Mouse (Mus musculus) erythroblast, embryonic 14.5 days (primary cell): ENCODE results near the gene Ccdc106.

Source experiments
- GATA1 ChIP-seq: IDR thresholded peaks from 2 replicates; pipeline ENCODE4 v1.6.1; 2012; ENCODE audit warnings: low read length, inconsistent platforms, mixed read lengths
- TAL1 ChIP-seq: IDR thresholded peaks from 3 replicates; pipeline ENCODE4 v1.6.1; 2012; ENCODE audit warnings: low read length, inconsistent platforms, mixed read lengths

GRCm38 (mm10) chr7:4995268-4996002, 24.9 kb upstream of the Ccdc106 start:
- TF ChIP-seq TAL1 (no peak), GATA1 (no peak)
